Mouse (Mus musculus): ENCODE results near the gene Reps1. TPM values are rescaled to one million over a fixed set of nuclear protein-coding genes. Genes with fewer than 3 reads are reported as not detected.

The Reps1 gene
- polyA plus RNA-seq, 2 experiments: 3.4 to 13.3 TPM

DNA sequence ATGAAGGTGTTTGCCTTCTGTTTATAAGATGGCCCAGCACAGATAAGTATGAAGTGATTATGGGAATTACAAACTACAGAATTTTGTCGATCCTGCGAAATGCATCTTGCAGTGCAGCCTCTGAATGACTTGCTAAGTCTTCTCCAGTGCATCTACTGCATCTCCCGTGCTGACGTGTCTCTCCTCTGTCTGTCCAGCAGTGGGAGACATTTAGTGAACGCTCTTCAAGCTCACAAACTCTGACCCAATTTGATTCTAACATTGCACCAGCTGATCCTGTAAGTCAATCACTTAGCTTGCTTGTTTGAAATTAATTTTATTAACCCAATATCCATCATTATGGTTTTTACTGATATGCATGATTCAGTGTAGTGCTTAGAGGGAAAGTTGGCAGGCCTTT is 51.8 kb downstream of the Reps1 start:
- TF ChIP-seq CTCF (IDR thresholded peaks at IDR 0.05; ENCODE audit: low read depth) (peak; percentile 28; the same call in 1 of the 2 replicates), EP300 (IDR thresholded peaks at IDR 0.05; ENCODE audit: low read depth) (no peak)
- DNase-seq (ENCODE audit: low read depth in 3 of 3, low spot score in 3 of 3): no peak
- Histone ChIP-seq H3K9ac (replicated peaks) (no peak overlapping the region), H3K9me3 (ENCODE audit: control insufficient read depth, low read length) (no peaks in the 10 kb centered on the region), H3K27ac (no peak overlapping the region), H3K27me3 (ENCODE audit: control insufficient read depth, insufficient read depth, low read length) (no peaks in the 10 kb centered on the region), H3K4me1 (replicated peaks; ENCODE audit: control insufficient read depth in 2 of 2, insufficient read depth in 2 of 2, low read length in 1 of 2) (no peaks in the 10 kb centered on the region), H3K4me2 (ENCODE audit: low read depth) (no peak overlapping the region), H3K36me3 (replicated peaks; ENCODE audit: control insufficient read depth, insufficient read depth, low read depth) (no peaks in the 10 kb centered on the region), H3K4me3 (ENCODE audit: insufficient read depth in 1 of 2, low read depth in 2 of 2, low read length in 2 of 2) (no peak overlapping the region)
- ATAC-seq (ENCODE audit: insufficient read depth): no peak
- WGBS (ENCODE audit: insufficient replicate concordance): 68% methylated on average over 5 of the region's 5 CpGs

GRCm38 (mm10) chr10:18110940-18111339 is 55.3 kb downstream of the Reps1 start:
- no peaks in the 10 kb centered on the region for H3K36me3 ChIP-seq (replicated peaks; ENCODE audit: control insufficient read depth, insufficient read depth, low read depth)
- H3K9me3 ChIP-seq (ENCODE audit: control insufficient read depth, low read length): no peaks in the 10 kb centered on the region
- no peak for TF ChIP-seq CTCF (IDR thresholded peaks at IDR 0.05; ENCODE audit: low read depth)
- TF ChIP-seq EP300 (IDR thresholded peaks at IDR 0.05; ENCODE audit: low read depth): no peak
- no peak overlapping the region for H3K4me3 ChIP-seq (ENCODE audit: insufficient read depth in 1 of 2, low read depth in 2 of 2, low read length in 2 of 2)
- DNase-seq (ENCODE audit: low read depth in 3 of 3, low spot score in 3 of 3) (no peak), ATAC-seq (ENCODE audit: insufficient read depth) (no peak)
- no peak overlapping the region for H3K4me2 ChIP-seq (ENCODE audit: low read depth)
- no peaks in the 10 kb centered on the region for H3K27me3 ChIP-seq (ENCODE audit: control insufficient read depth, insufficient read depth, low read length)
- no peak overlapping the region for H3K27ac ChIP-seq
- H3K4me1 ChIP-seq (replicated peaks; ENCODE audit: control insufficient read depth in 2 of 2, insufficient read depth in 2 of 2, low read length in 1 of 2): no peaks in the 10 kb centered on the region
- no peak overlapping the region for H3K9ac ChIP-seq (replicated peaks)

DNA sequence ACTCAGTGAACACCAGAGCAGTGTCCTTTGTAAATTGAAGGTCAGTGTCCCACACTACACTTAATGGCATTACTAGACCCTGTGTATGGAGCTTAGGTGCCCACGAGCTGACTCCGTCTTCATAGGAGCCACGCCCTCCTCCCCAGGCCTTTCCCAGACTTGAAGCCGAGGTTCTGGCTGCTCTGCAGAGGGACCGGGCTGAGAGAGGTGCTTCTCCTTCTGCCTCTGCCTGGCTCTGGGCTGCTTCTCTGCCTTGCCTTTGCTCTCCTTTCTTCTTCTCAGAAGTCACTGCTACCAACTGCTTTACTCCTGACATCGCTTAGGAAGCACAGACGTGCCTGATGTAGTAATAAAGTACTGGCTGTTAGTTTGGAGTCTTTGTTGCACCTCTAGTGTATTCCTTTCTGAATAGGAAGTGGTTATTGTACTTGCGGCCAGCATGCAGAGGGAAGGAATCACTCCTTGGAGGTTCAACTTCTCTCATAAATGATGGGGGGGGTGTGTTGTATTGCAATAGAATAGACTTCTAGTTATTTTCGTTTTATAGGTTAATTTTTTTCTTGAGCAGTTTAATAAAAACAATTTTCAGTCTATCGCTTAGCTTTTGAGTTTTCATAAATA is 57.9 kb downstream of the Reps1 start:
- TF ChIP-seq CTCF (IDR thresholded peaks at IDR 0.05; ENCODE audit: low read depth): no peak
- no peak for TF ChIP-seq EP300 (IDR thresholded peaks at IDR 0.05; ENCODE audit: low read depth)
- no peak overlapping the region for H3K4me3 ChIP-seq (ENCODE audit: insufficient read depth in 1 of 2, low read depth in 2 of 2, low read length in 2 of 2)

GRCm38 (mm10) chr10:18118336-18118735 is 62.7 kb downstream of the Reps1 start:
- H3K4me2 ChIP-seq (ENCODE audit: low read depth): no peak overlapping the region
- H3K4me3 ChIP-seq (ENCODE audit: insufficient read depth in 1 of 2, low read depth in 2 of 2, low read length in 2 of 2): no peak overlapping the region
- no peak overlapping the region for H3K9ac ChIP-seq (replicated peaks)
- ATAC-seq (ENCODE audit: insufficient read depth) (no peak), DNase-seq (ENCODE audit: low read depth in 3 of 3, low spot score in 3 of 3) (no peak)
- 83% methylated on average over 8 of the region's 8 CpGs for WGBS (ENCODE audit: insufficient replicate concordance)
- H3K36me3 ChIP-seq (replicated peaks; ENCODE audit: control insufficient read depth, insufficient read depth, low read depth): peaks cover 5% of the 10 kb centered on the region
- H3K4me1 ChIP-seq (replicated peaks; ENCODE audit: control insufficient read depth in 2 of 2, insufficient read depth in 2 of 2, low read length in 1 of 2): no peaks in the 10 kb centered on the region
- H3K27me3 ChIP-seq (ENCODE audit: control insufficient read depth, insufficient read depth, low read length): no peaks in the 10 kb centered on the region
- H3K9me3 ChIP-seq (ENCODE audit: control insufficient read depth, low read length): no peaks in the 10 kb centered on the region
- H3K27ac ChIP-seq: no peak overlapping the region
- TF ChIP-seq EP300 (IDR thresholded peaks at IDR 0.05; ENCODE audit: low read depth): no peak
- TF ChIP-seq CTCF (IDR thresholded peaks at IDR 0.05; ENCODE audit: low read depth): no peak

More for the DNA sequence above, 57.9 kb downstream of the Reps1 start:
- Histone ChIP-seq H3K36me3 (replicated peaks; ENCODE audit: control insufficient read depth, insufficient read depth, low read depth) (no peaks in the 10 kb centered on the region; the same call in 1 of the 2 replicates), H3K4me1 (replicated peaks; ENCODE audit: control insufficient read depth in 2 of 2, insufficient read depth in 2 of 2, low read length in 1 of 2) (no peaks in the 10 kb centered on the region), H3K27me3 (ENCODE audit: control insufficient read depth, insufficient read depth, low read length) (no peaks in the 10 kb centered on the region), H3K9me3 (ENCODE audit: control insufficient read depth, low read length) (no peaks in the 10 kb centered on the region), H3K27ac (no peak overlapping the region), H3K4me2 (ENCODE audit: low read depth) (no peak overlapping the region), H3K9ac (replicated peaks) (no peak overlapping the region)
- 63% methylated on average over 10 of the region's 10 CpGs for WGBS (ENCODE audit: insufficient replicate concordance)
- DNase-seq (ENCODE audit: low read depth in 3 of 3, low spot score in 3 of 3): no peak
- no peak for ATAC-seq (ENCODE audit: insufficient read depth)

DNA sequence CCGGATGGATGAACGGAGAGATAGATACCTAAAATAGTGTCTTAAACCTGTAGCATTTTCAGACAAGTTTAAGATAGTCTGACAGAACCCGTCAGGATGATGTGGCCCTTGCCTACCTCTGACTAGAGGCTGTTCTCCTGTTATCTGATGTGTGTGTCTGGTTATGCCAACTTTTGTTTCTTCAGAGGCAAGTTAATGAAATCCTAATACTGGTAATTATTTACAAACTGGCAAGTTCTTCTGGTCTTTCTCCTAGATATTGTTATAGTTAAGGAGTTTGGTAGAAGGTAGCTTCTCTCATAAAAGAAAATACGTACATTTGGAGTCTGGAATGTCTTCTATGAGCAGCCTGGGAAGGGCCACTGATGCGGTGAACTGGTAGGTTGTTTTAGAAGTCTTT is 74.6 kb downstream of the Reps1 start:
- Histone ChIP-seq H3K27ac (no peak overlapping the region), H3K4me3 (ENCODE audit: insufficient read depth in 1 of 2, low read depth in 2 of 2, low read length in 2 of 2) (no peak overlapping the region), H3K36me3 (replicated peaks; ENCODE audit: control insufficient read depth, insufficient read depth, low read depth) (no peaks in the 10 kb centered on the region; the same call in 1 of the 2 replicates), H3K9ac (replicated peaks) (no peak overlapping the region), H3K4me1 (replicated peaks; ENCODE audit: control insufficient read depth in 2 of 2, insufficient read depth in 2 of 2, low read length in 1 of 2) (0 out of 4 replicates have a peak, but pooled peaks cover 0 to 2% of the 10 kb centered on the region in 2 experiments), H3K4me2 (ENCODE audit: low read depth) (no peak overlapping the region), H3K9me3 (ENCODE audit: control insufficient read depth, low read length) (no peaks in the 10 kb centered on the region), H3K27me3 (ENCODE audit: control insufficient read depth, insufficient read depth, low read length) (no peaks in the 10 kb centered on the region)
- TF ChIP-seq CTCF (IDR thresholded peaks at IDR 0.05; ENCODE audit: low read depth) (no peak), EP300 (IDR thresholded peaks at IDR 0.05; ENCODE audit: low read depth) (no peak)
- WGBS (ENCODE audit: insufficient replicate concordance): 82% methylated on average over 5 of the region's 5 CpGs
- ATAC-seq (ENCODE audit: insufficient read depth) (no peak), DNase-seq (ENCODE audit: low read depth in 3 of 3, low spot score in 3 of 3) (no peak)
